Mouse (Mus musculus) myocyte (in vitro differentiated cells): ENCODE results near the gene Bloc1s4. TPM values are rescaled to one million over a fixed set of nuclear protein-coding genes. Genes with fewer than 3 reads are reported as not detected.
A peak's percentile ranks its signal among the peaks of the same experiment; 100 is the strongest.
"Not testable (repeated sequence)": the region's sequence is repeated elsewhere in the genome, so short reads cannot be mapped to it uniquely, and the experiment has no call there.

ENCODE experiments used
- H3K27me3 ChIP-seq: one replicate; pipeline ENCODE4 v1.6.1; 2011; ENCODE audit not compliant: control insufficient read depth, insufficient read depth, insufficient read length
- H3K36me3 ChIP-seq: one replicate; pipeline ENCODE4 v1.6.1; 2011; ENCODE audit not compliant: control insufficient read depth, insufficient read depth
- H3K4me2 ChIP-seq: one replicate; pipeline ENCODE4 v1.6.1; 2011; ENCODE audit warnings: low read depth, control low read depth
- H3K4me3 ChIP-seq: one replicate; pipeline ENCODE4 v1.5.1; 2011; ENCODE audit warnings: mild to moderate bottlenecking, control low read depth, moderate library complexity
- H3K79me2 ChIP-seq: one replicate; pipeline ENCODE4 v1.6.1; 2011; ENCODE audit not compliant: control insufficient read depth, insufficient read depth
- H3ac ChIP-seq: one replicate; pipeline ENCODE4 v1.6.1; 2011; ENCODE audit not compliant: control insufficient read depth, insufficient read length
- CEBPB ChIP-seq: IDR thresholded peaks from 2 replicates; pipeline ENCODE4 v1.6.1; 2011; ENCODE audit warnings: mild to moderate bottlenecking, moderate library complexity; ENCODE audit not compliant: poor library complexity, insufficient read depth, severe bottlenecking
- E2F4 ChIP-seq: IDR thresholded peaks from one replicate; pipeline ENCODE4 v1.6.1; 2011; ENCODE audit warnings: mild to moderate bottlenecking, control low read depth, moderate library complexity; ENCODE audit not compliant: insufficient read depth
- MAX ChIP-seq: IDR thresholded peaks from one replicate; pipeline ENCODE4 v1.6.1; 2011; ENCODE audit warnings: low read depth, mild to moderate bottlenecking, control low read depth
- MYOD1 ChIP-seq, 3 experiments: IDR thresholded peaks; one replicate each; pipeline ENCODE4 v1.6.1; 2011; ENCODE audit warnings: control low read depth in 2 of 3, low read depth in 2 of 3, mild to moderate bottlenecking in 2 of 3, moderate library complexity in 1 of 3; ENCODE audit not compliant: insufficient read length in 2 of 3, control insufficient read depth in 1 of 3
- MYOG ChIP-seq, 3 experiments: IDR thresholded peaks; one replicate each; pipeline ENCODE4 v1.6.1; 2011; ENCODE audit warnings: control low read depth in 2 of 3, low read depth in 2 of 3, mild to moderate bottlenecking in 2 of 3; ENCODE audit not compliant: insufficient read length in 2 of 3, control insufficient read depth in 1 of 3, insufficient read depth in 1 of 3
- POLR2A ChIP-seq: IDR thresholded peaks from one replicate; pipeline ENCODE4 v1.6.1; 2011; ENCODE audit warnings: low read depth, mild to moderate bottlenecking, control low read depth, moderate library complexity; ENCODE audit not compliant: insufficient read length
- POLR2AphosphoS2 ChIP-seq: IDR thresholded peaks from one replicate; pipeline ENCODE4 v1.6.1; 2011; ENCODE audit warnings: low read depth, control low read depth; ENCODE audit not compliant: insufficient read length
- REST ChIP-seq: IDR thresholded peaks from one replicate; pipeline ENCODE4 v1.6.1; 2011; ENCODE audit warnings: mild to moderate bottlenecking, control low read depth, moderate library complexity; ENCODE audit not compliant: insufficient read depth, insufficient read length
- SRF ChIP-seq: IDR thresholded peaks from one replicate; pipeline ENCODE4 v1.6.1; 2011; ENCODE audit warnings: low read depth; ENCODE audit not compliant: control insufficient read depth, insufficient read length
- TCF12 ChIP-seq: IDR thresholded peaks from one replicate; pipeline ENCODE4 v1.6.1; 2011; ENCODE audit warnings: mild to moderate bottlenecking, control low read depth; ENCODE audit not compliant: poor library complexity, insufficient read depth, severe bottlenecking
- TCF3 ChIP-seq: IDR thresholded peaks from one replicate; pipeline ENCODE4 v1.6.1; 2011; ENCODE audit warnings: low read depth, control low read depth; ENCODE audit not compliant: insufficient read length
- USF1 ChIP-seq: IDR thresholded peaks from one replicate; pipeline ENCODE4 v1.6.1; 2011; ENCODE audit warnings: low read depth, mild to moderate bottlenecking, control low read depth, moderate library complexity
- polyA plus RNA-seq: library from polyadenylated mRNA; unstranded; fragments of >200 nt; fragmentation: generic; extraction: Trizol; gene quantifications from one replicate; pipeline ENCODE4 v1.2.1, GENCODE M21; 2012; ENCODE audit warnings: missing spikeins

Bloc1s4 gene
- polyA plus RNA-seq, result 20.3 TPM

- Histone ChIP-seq H3K4me3 (peak within 1 kb of the TSS; percentile 52), H3K79me2 (peaks cover 11% of the 10 kb centered on the region), H3K27me3 (peaks cover 15% of the 10 kb centered on the region), H3ac (peak within 1 kb of the TSS; percentile 73), H3K36me3 (no peaks in the 10 kb centered on the region), H3K4me2 (peak within 1 kb of the TSS; percentile 96)
- peak; percentile 40 for TF ChIP-seq POLR2AphosphoS2
- 0 out of 2 replicates have a peak, but pooled peaks have one; percentile 12 for TF ChIP-seq CEBPB
- peak; percentile 70 for TF ChIP-seq POLR2A
- no peak for TF ChIP-seq USF1
- no peak for TF ChIP-seq TCF3
- peak; percentile 43 for TF ChIP-seq SRF
- no peak for TF ChIP-seq MYOD1 (IDR thresholded peaks at IDR 0.05; ENCODE audit: control insufficient read depth in 1 of 3, insufficient read length in 2 of 3, low read depth in 2 of 3)
These were observed at the start of gene Bloc1s4 for GRCm38 (mm10) chr5:36748536-36749061. Gene Bloc1s4, minus strand, starts transcription at chr5:36748650.

- TF ChIP-seq POLR2AphosphoS2, result no peak
- no peak for TF ChIP-seq USF1
- no peak for TF ChIP-seq REST
- no peak for TF ChIP-seq POLR2A
- no peak for TF ChIP-seq TCF12
- no peak for TF ChIP-seq MAX
- no peak for TF ChIP-seq E2F4
- TF ChIP-seq TCF3, result no peak
- TF ChIP-seq SRF, result no peak
- TF ChIP-seq CEBPB, result no peak
- Histone ChIP-seq H3ac (no peak overlapping the region), H3K4me2 (peak overlapping the region; percentile 98), H3K79me2 (peaks cover 22% of the 10 kb centered on the region), H3K27me3 (peaks cover 5% of the 10 kb centered on the region), H3K36me3 (peaks cover 19% of the 10 kb centered on the region), H3K4me3 (peak overlapping the region; percentile 55)
These were observed 48.8 kb upstream of the Bloc1s4 start for GRCm38 (mm10) chr5:36797291-36797690.

- Histone ChIP-seq H3ac (peak within 1 kb of the TSS; percentile 44), H3K36me3 (peaks cover 19% of the 10 kb centered on the region), H3K4me3 (peak within 1 kb of the TSS; percentile 55), H3K79me2 (peaks cover 22% of the 10 kb centered on the region), H3K4me2 (peak within 1 kb of the TSS; percentile 98)
- peak; percentile 81 for TF ChIP-seq POLR2AphosphoS2
- peak in 1 of 3 experiments; percentile 66 for TF ChIP-seq MYOD1 (IDR thresholded peaks at IDR 0.05; ENCODE audit: control insufficient read depth in 1 of 3, insufficient read length in 2 of 3, low read depth in 2 of 3)
- TF ChIP-seq MYOG (IDR thresholded peaks at IDR 0.05; ENCODE audit: control insufficient read depth in 1 of 3, insufficient read depth in 1 of 3, insufficient read length in 2 of 3, low read depth in 2 of 3), result peak; percentile 39 to 74 (median 63)
- TF ChIP-seq POLR2A, result peak; percentile 78
- not testable (repeated sequence) for H3K27me3 ChIP-seq
These were observed 48.0 kb upstream of the Bloc1s4 start, which contains the start of gene Mrfap1 for GRCm38 (mm10) chr5:36796296-36797014. Gene Mrfap1, minus strand, starts transcription at chr5:36796772.

GRCm38 (mm10) chr5:36795647-36796295 lies 47.3 kb upstream of the Bloc1s4 start:
- Histone ChIP-seq H3K4me3 (peak overlapping the region; percentile 55), H3K36me3 (peaks cover 19% of the 10 kb centered on the region), H3ac (peak overlapping the region; percentile 44), H3K4me2 (peak overlapping the region; percentile 78), H3K79me2 (peaks cover 22% of the 10 kb centered on the region)
- not testable (repeated sequence) for H3K27me3 ChIP-seq

- Histone ChIP-seq H3K27me3 (no peaks in the 10 kb centered on the region), H3K36me3 (peaks cover 19% of the 10 kb centered on the region), H3ac (no peak overlapping the region), H3K79me2 (peaks cover 22% of the 10 kb centered on the region), H3K4me2 (no peak overlapping the region), H3K4me3 (no peak overlapping the region)
- TF ChIP-seq CEBPB, result 0 out of 2 replicates have a peak, but pooled peaks have one; percentile 13
- no peak for TF ChIP-seq MAX
These were observed 43.4 kb upstream of the Bloc1s4 start for GRCm38 (mm10) chr5:36791861-36792260.

GRCm38 (mm10) chr5:36786052-36786451 lies 37.6 kb upstream of the Bloc1s4 start:
- H3ac ChIP-seq, result no peak overlapping the region
- no peaks in the 10 kb centered on the region for H3K27me3 ChIP-seq
- H3K79me2 ChIP-seq, result no peaks in the 10 kb centered on the region
- H3K4me3 ChIP-seq, result no peak overlapping the region
- no peak overlapping the region for H3K4me2 ChIP-seq
- H3K36me3 ChIP-seq, result no peaks in the 10 kb centered on the region
- TF ChIP-seq USF1 (no peak), TCF3 (no peak), E2F4 (no peak), MAX (no peak), CEBPB (no peak), REST (no peak), MYOD1 (IDR thresholded peaks at IDR 0.05; ENCODE audit: control insufficient read depth in 1 of 3, insufficient read length in 2 of 3, low read depth in 2 of 3) (no peak), POLR2AphosphoS2 (no peak), POLR2A (no peak), TCF12 (no peak), SRF (no peak), MYOG (IDR thresholded peaks at IDR 0.05; ENCODE audit: control insufficient read depth in 1 of 3, insufficient read depth in 1 of 3, insufficient read length in 2 of 3, low read depth in 2 of 3) (no peak)
